Mouse (Mus musculus) hindbrain, embryonic 11.5 days (tissue): ENCODE results near the gene Kif1bp. TPM values are rescaled to one million over a fixed set of nuclear protein-coding genes. Genes with fewer than 3 reads are reported as not detected.
A peak's percentile ranks its signal among the peaks of the same experiment; 100 is the strongest.
"Not testable (repeated sequence)": the region's sequence is repeated elsewhere in the genome, so short reads cannot be mapped to it uniquely, and the experiment has no call there.

Source experiments
- ATAC-seq: fragments of 200-750 bp; cut with Nextera tagmentation; 2 replicates; pipeline ENCODE4 v1.8.0; 2017; ENCODE audit warnings: mild to moderate bottlenecking, moderate TSS enrichment, moderate library complexity; ENCODE audit not compliant: low FRiP score
- DNase-seq: peaks from one replicate; pipeline ENCODE4 v3.0.0-alpha.2; 2015; ENCODE audit warnings: low spot score
- H3K27ac ChIP-seq: fragments of 300-500 bp; sonication (generic); 2 replicates; pipeline ENCODE4 v1.5.1; 2014; ENCODE audit warnings: mild to moderate bottlenecking, low read depth, low read length
- H3K27me3 ChIP-seq: fragments of 300-500 bp; sonication (generic); 2 replicates; pipeline ENCODE4 v1.6.1; 2014; ENCODE audit warnings: mild to moderate bottlenecking, low read length, moderate library complexity, mixed read lengths; ENCODE audit not compliant: control insufficient read depth, insufficient read depth
- H3K36me3 ChIP-seq: fragments of 300-500 bp; sonication (generic); 2 replicates; pipeline ENCODE4 v1.6.1; 2014; ENCODE audit warnings: mild to moderate bottlenecking, low read length, moderate library complexity, mixed read lengths; ENCODE audit not compliant: control insufficient read depth, insufficient read depth
- H3K4me1 ChIP-seq: fragments of 300-500 bp; sonication (generic); replicated peaks from 2 replicates; pipeline ENCODE4 v1.6.1; 2014; ENCODE audit warnings: low read length, mixed read lengths; ENCODE audit not compliant: control insufficient read depth, insufficient read depth
- H3K4me2 ChIP-seq: fragments of 300-500 bp; sonication (generic); replicated peaks from 2 replicates; pipeline ENCODE4 v1.6.1; 2014; ENCODE audit warnings: mild to moderate bottlenecking, low read depth, low read length
- H3K4me3 ChIP-seq: fragments of 300-500 bp; sonication (generic); 2 replicates; pipeline ENCODE4 v1.5.1; 2014; ENCODE audit warnings: low read depth, low read length
- H3K9ac ChIP-seq: fragments of 300-500 bp; sonication (generic); 2 replicates; pipeline ENCODE4 v1.6.1; 2014; ENCODE audit warnings: low read depth, low read length
- H3K9me3 ChIP-seq: fragments of 300-500 bp; sonication (generic); 2 replicates; pipeline ENCODE4 v1.6.1; 2016; ENCODE audit warnings: low read length; ENCODE audit not compliant: control insufficient read depth
- WGBS: fragments of 180-500 bp; shearing (Covaris S2); extraction: QIAGEN DNeasy Blood & Tissue Kit; methylation state at CpG from one replicate; pipeline ENCODE4 v1.1.7; 2014; 5-methylcytosine and 5-hydroxymethylcytosine counted together
- polyA plus RNA-seq: library from polyadenylated mRNA; unstranded; fragments of >200 nt; fragmentation: Nextera tagmentation; extraction: Ambion mirVana; gene quantifications from 2 replicates; pipeline ENCODE4 v1.2.1, GENCODE M21; 2014

Gene Kif1bp
- polyA plus RNA-seq, 1 experiment from 2014 or later, result 55.9 TPM

GRCm38 (mm10) chr10:62592496-62592895 lies 14.2 kb upstream of the Kif1bp start:
- WGBS, result 92% methylated on average over 7 of the region's 7 CpGs
- H3K9me3 ChIP-seq, result no peaks in the 10 kb centered on the region
- H3K27ac ChIP-seq, result no peak overlapping the region
- ATAC-seq (no peak), DNase-seq (no peak)
- no peak overlapping the region for H3K9ac ChIP-seq
- H3K27me3 ChIP-seq, result no peaks in the 10 kb centered on the region
- no peaks in the 10 kb centered on the region for H3K4me1 ChIP-seq
- no peak overlapping the region for H3K4me2 ChIP-seq
- no peak overlapping the region for H3K4me3 ChIP-seq
- peaks cover 21% of the 10 kb centered on the region for H3K36me3 ChIP-seq

DNA sequence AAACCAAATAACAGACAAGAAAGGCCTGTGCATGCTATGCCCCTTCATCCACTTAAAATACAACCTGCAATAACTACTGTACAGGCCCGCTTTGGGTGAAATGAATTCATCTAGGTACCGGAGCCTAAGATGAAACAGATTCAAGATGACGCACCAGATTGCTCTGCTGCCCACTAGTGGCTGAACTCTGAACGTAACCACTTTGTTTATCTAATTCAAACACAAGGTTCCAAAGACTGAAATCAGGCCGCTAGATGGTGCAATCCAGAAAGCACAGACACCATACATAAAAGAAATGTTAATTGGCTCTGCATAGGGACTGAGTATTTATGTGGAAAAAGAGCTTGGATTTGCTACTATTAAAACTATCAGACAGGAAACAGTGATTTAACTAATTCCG lies 11.9 kb upstream of the Kif1bp start:
- DNase-seq (peak; percentile 90), ATAC-seq (no peak)
- no peaks in the 10 kb centered on the region for H3K4me1 ChIP-seq
- H3K9me3 ChIP-seq, result no peaks in the 10 kb centered on the region
- H3K27me3 ChIP-seq, result no peaks in the 10 kb centered on the region
- H3K4me2 ChIP-seq, result no peak overlapping the region
- no peak overlapping the region for H3K4me3 ChIP-seq
- whole genome bisulfite sequencing, result 55% methylated on average over 6 of the region's 6 CpGs
- no peak overlapping the region for H3K27ac ChIP-seq
- no peak overlapping the region for H3K9ac ChIP-seq
- H3K36me3 ChIP-seq, result peaks cover 30% of the 10 kb centered on the region

DNA sequence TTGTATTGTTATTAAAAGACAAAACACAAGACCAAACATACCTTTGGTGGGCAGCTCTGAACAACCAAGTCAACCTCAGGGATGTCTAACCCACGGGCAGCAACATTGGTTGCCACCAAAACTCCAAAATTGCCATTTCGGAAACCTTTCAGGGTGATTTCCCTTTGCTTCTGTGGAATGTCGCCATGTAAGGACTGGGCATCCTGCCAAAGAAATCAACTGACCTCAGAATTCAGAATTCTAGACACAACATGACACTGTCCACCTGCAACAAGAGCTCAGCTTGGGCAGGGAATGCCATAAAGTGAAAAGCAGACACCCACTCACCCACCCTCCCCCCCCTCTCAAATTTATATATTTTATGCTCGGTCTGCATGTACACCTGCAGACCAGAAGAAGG lies 10.4 kb upstream of the Kif1bp start:
- Histone ChIP-seq H3K4me3 (no peak overlapping the region), H3K4me2 (no peak overlapping the region), H3K4me1 (no peaks in the 10 kb centered on the region), H3K9me3 (no peaks in the 10 kb centered on the region), H3K27me3 (no peaks in the 10 kb centered on the region), H3K36me3 (peaks cover 29% of the 10 kb centered on the region), H3K27ac (no peak overlapping the region), H3K9ac (no peak overlapping the region)
- no peak for DNase-seq
- ATAC-seq, result no peak
- 89% methylated on average over 4 of the region's 4 CpGs for WGBS

- ATAC-seq (no peak), DNase-seq (no peak)
- Histone ChIP-seq H3K36me3 (peaks cover 28% of the 10 kb centered on the region), H3K27ac (no peak overlapping the region), H3K4me1 (no peaks in the 10 kb centered on the region), H3K4me2 (no peak overlapping the region), H3K9me3 (no peaks in the 10 kb centered on the region), H3K27me3 (no peaks in the 10 kb centered on the region), H3K4me3 (no peak overlapping the region), H3K9ac (no peak overlapping the region)
- WGBS, result 96% methylated on average over 1 of the region's 1 CpGs
Observed at GRCm38 (mm10) chr10:62583245-62583644, 5.0 kb upstream of the Kif1bp start.

DNA sequence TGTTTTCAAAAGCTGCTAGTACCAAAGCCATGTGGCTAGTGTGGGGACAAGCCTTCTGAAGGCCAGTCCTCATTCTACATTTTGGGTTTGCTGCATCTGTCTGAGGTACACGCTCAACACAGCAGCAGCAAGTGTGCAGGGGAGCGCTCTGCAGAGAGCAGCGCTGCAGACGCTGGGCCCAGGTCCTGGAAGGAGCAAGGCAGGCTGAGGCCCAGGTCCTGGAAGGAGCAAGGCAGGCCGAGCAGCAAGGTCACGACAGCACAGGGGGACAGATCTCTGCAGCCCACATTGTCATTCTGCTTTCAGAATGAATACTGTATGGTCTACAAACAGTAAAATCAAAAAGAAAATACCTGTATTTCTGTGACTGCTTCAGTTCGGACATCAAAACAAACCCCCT lies 4.4 kb upstream of the Kif1bp start:
- WGBS, result 81% methylated on average over 7 of the region's 7 CpGs
- Histone ChIP-seq H3K4me2 (no peak overlapping the region), H3K9me3 (no peaks in the 10 kb centered on the region), H3K4me1 (no peaks in the 10 kb centered on the region), H3K36me3 (peaks cover 28% of the 10 kb centered on the region), H3K4me3 (no peak overlapping the region), H3K27me3 (no peaks in the 10 kb centered on the region), H3K27ac (no peak overlapping the region), H3K9ac (no peak overlapping the region)
- no peak for ATAC-seq
- DNase-seq, result no peak

DNA sequence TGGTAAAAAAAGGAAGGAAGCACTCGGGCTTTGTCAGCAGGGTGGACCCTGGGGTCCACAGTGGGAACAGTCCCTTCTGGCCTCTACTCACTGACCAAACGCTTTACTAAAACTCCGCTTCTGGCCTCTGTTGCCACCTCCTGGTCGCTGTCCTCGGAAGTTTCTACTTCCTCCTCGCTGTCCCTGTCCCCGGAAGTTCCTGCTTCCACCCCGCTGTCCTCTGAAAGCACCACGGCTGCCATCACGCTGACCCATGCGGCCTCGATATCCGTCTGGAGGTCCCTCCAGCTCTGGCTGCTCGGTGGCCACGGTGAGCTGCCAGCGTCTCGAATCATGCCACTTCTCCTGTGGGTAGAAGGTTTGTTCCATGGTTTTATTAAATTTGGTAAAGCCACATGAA lies 4.0 kb upstream of the Kif1bp start:
- no peak overlapping the region for H3K27ac ChIP-seq
- peaks cover 28% of the 10 kb centered on the region for H3K36me3 ChIP-seq
- no peak overlapping the region for H3K9ac ChIP-seq
- DNase-seq (no peak), ATAC-seq (no peak)
- 93% methylated on average over 17 of the region's 17 CpGs for WGBS
- H3K4me3 ChIP-seq, result no peak overlapping the region
- no peaks in the 10 kb centered on the region for H3K27me3 ChIP-seq
- H3K9me3 ChIP-seq, result no peaks in the 10 kb centered on the region
- peaks cover 3% of the 10 kb centered on the region for H3K4me1 ChIP-seq
- no peak overlapping the region for H3K4me2 ChIP-seq

- not testable (repeated sequence) for H3K4me1 ChIP-seq, H3K27ac ChIP-seq, H3K4me2 ChIP-seq, H3K4me3 ChIP-seq, DNase-seq, H3K27me3 ChIP-seq, H3K9ac ChIP-seq, ATAC-seq, H3K9me3 ChIP-seq
- H3K36me3 ChIP-seq, result peaks cover 17% of the 10 kb centered on the region; the same call in 1 of the 2 replicates
- 92% methylated on average over 11 of the region's 13 CpGs for WGBS
Observed at GRCm38 (mm10) chr10:62579129-62579528, 872 bp upstream of the Kif1bp start.

- 1% methylated on average over 44 of the region's 54 CpGs for WGBS
- H3K4me3 ChIP-seq, result peak overlapping the region; percentile 97
- peaks cover 16% of the 10 kb centered on the region; the same call in 1 of the 2 replicates for H3K36me3 ChIP-seq
- DNase-seq (no peak), ATAC-seq (peak; percentile 85)
- H3K27me3 ChIP-seq, result no peaks in the 10 kb centered on the region
- H3K27ac ChIP-seq, result peak overlapping the region; percentile 73
- H3K4me1 ChIP-seq, result peaks cover 6% of the 10 kb centered on the region
- peak overlapping the region; percentile 77 for H3K4me2 ChIP-seq
- no peaks in the 10 kb centered on the region for H3K9me3 ChIP-seq
- peak overlapping the region; percentile 85 for H3K9ac ChIP-seq
Observed at GRCm38 (mm10) chr10:62577673-62578337, 452 bp downstream of the Kif1bp start.

- Histone ChIP-seq H3K27ac (no peak overlapping the region), H3K36me3 (no peaks in the 10 kb centered on the region), H3K4me1 (peaks cover 6% of the 10 kb centered on the region), H3K4me3 (no peak overlapping the region), H3K27me3 (no peaks in the 10 kb centered on the region), H3K4me2 (no peak overlapping the region), H3K9me3 (no peaks in the 10 kb centered on the region), H3K9ac (no peak overlapping the region)
- DNase-seq (no peak), ATAC-seq (no peak)
- 94% methylated on average over 13 of the region's 13 CpGs for WGBS
Observed at GRCm38 (mm10) chr10:62575001-62575400, 3.3 kb downstream of the Kif1bp start.
